In genomic region chr2:163713340-163713739, GRCm38 (mm10) we compare ENCODE assay signal across 11 mouse cellular contexts. TPM values are rescaled to one million over a fixed set of nuclear protein-coding genes. Genes with fewer than 3 reads are reported as not detected.
DNase-seq lines count a peak whose midpoint lies in the region; ATAC-seq and TF ChIP-seq lines count a peak whose summit lies in the region.
"Had no signal": no experiment of that assay in that cellular context is flagged by ENCODE, and none has a peak within 500 bp of the region (broad histone marks: within the 10 kb centered on the region; RNA-seq: fewer than 3 reads in every experiment).

No protein-coding gene starts in this region.

- WGBS in hindbrain, embryonic 16.5 days, result 75% methylated on average over 3 of the region's 3 CpGs

- TF ChIP-seq EP300 in MEL (IDR thresholded peaks at IDR 0.05; ENCODE audit: low read depth in 1 of 2, low read length in 2 of 2), result no peak

- intact Hi-C loops in gastrocnemius, adult 2 months (cut with DNase I), result no loop called here
- intact Hi-C loops in gastrocnemius, postnatal 36 days (cut with DNase I), result loop anchor here (2.0 kb wide), 1 partner anchor 15 kb away; no protein-coding TSS in a partner anchor

- peak; percentile 30; the same call in 1 of the 2 replicates for ATAC-seq in megakaryocyte progenitor cell, adult 5-6 weeks (replicated peaks; ENCODE audit: poor library complexity)
- no peak for ATAC-seq in hindbrain, embryonic 16.5 days

- H3K36me3 ChIP-seq in MEL (ENCODE audit: control insufficient read depth in 1 of 2, insufficient read depth in 2 of 2, low read length in 2 of 2), result peaks cover 0 to 30% of the 10 kb centered on the region in 2 experiments; a peak in 2 of 4 replicates
- H3K36me3 ChIP-seq in hindbrain, embryonic 16.5 days (ENCODE audit: control insufficient read depth, insufficient read depth, low read length), result no peaks in the 10 kb centered on the region
- H3K36me3 ChIP-seq: neural tube, embryonic 15.5 days had no signal

- no peak overlapping the region for H3K4me3 ChIP-seq in gastrocnemius, adult 2 months
- no peak overlapping the region for H3K4me3 ChIP-seq in layer of hippocampus, adult 2 months
- H3K4me3 ChIP-seq in MEL (ENCODE audit: control insufficient read depth in 1 of 2, insufficient read depth in 1 of 2, low read depth in 2 of 2, low read length in 2 of 2), result no peak overlapping the region
- H3K4me3 ChIP-seq in hindbrain, embryonic 16.5 days (ENCODE audit: low read length), result no peak overlapping the region
- H3K4me3 ChIP-seq: limb, embryonic 10.5 days; neural tube, embryonic 15.5 days had no signal

- DNase-seq in gastrocnemius, adult 2 months, result no peak
- DNase-seq in gastrocnemius, postnatal 36 days, result no peak
- DNase-seq in layer of hippocampus, adult 2 months (ENCODE audit: low spot score in 2 of 2), result no peak
- DNase-seq in layer of hippocampus, adult 8-10 months (ENCODE audit: low spot score in 2 of 2), result no peak
- DNase-seq in MEL (ENCODE audit: low read depth, low spot score), result no peak
- no peak for DNase-seq in cerebellum, adult 8-10 months
- DNase-seq: layer of hippocampus, adult 9-11 months had no signal

- no peak for TF ChIP-seq CTCF in gastrocnemius, adult 2 months (IDR thresholded peaks at IDR 0.05)
- TF ChIP-seq CTCF in layer of hippocampus, adult 2 months (conservative IDR thresholded peaks at IDR 0.05), result no peak
- TF ChIP-seq CTCF in MEL (IDR thresholded peaks at IDR 0.05 in 2 of 3, conservative IDR thresholded peaks at IDR 0.05 in 1 of 3; ENCODE audit: control insufficient read depth in 1 of 3, insufficient read depth in 1 of 3, low read depth in 2 of 3, low read length in 3 of 3, poor library complexity in 1 of 3, severe bottlenecking in 1 of 3), result no peak

- no peak for TF ChIP-seq POLR2A in MEL (IDR thresholded peaks at IDR 0.05; ENCODE audit: control insufficient read depth in 1 of 2, insufficient read depth in 1 of 2, low read depth in 1 of 2, low read length in 2 of 2, poor library complexity in 1 of 2)

- H3K9me3 ChIP-seq in MEL (replicated peaks; ENCODE audit: insufficient read depth, low read length), result no peaks in the 10 kb centered on the region
- no peaks in the 10 kb centered on the region for H3K9me3 ChIP-seq in hindbrain, embryonic 16.5 days (ENCODE audit: control insufficient read depth, low read length)
- H3K9me3 ChIP-seq: limb, embryonic 10.5 days; neural tube, embryonic 15.5 days had no signal

- H3K79me2 ChIP-seq in MEL (ENCODE audit: control insufficient read depth, insufficient read depth, low read length, poor library complexity), result no peaks in the 10 kb centered on the region

- peaks cover 28 to 31% of the 10 kb centered on the region in 2 experiments for H3K4me1 ChIP-seq in MEL (ENCODE audit: control insufficient read depth in 1 of 2, insufficient read depth in 2 of 2, low read length in 2 of 2)
- H3K4me1 ChIP-seq in hindbrain, embryonic 16.5 days (ENCODE audit: control insufficient read depth, insufficient read depth, low read depth, low read length), result no peaks in the 10 kb centered on the region

- H3K9ac ChIP-seq in MEL (ENCODE audit: control insufficient read depth, low read depth, low read length, poor library complexity, severe bottlenecking), result no peak overlapping the region
- H3K9ac ChIP-seq in hindbrain, embryonic 16.5 days (ENCODE audit: low read depth, low read length), result no peak overlapping the region
- H3K9ac ChIP-seq: neural tube, embryonic 15.5 days had no signal

- no peak for TF ChIP-seq RAD21 in MEL (IDR thresholded peaks at IDR 0.05; ENCODE audit: low read depth, low read length)

- no peak overlapping the region for H3K4me2 ChIP-seq in hindbrain, embryonic 16.5 days (ENCODE audit: low read length)
- H3K4me2 ChIP-seq: neural tube, embryonic 15.5 days had no signal

- H3K27me3 ChIP-seq in MEL (ENCODE audit: control insufficient read depth in 1 of 2, insufficient read depth in 2 of 2, low read length in 2 of 2), result no peaks in the 10 kb centered on the region
- no peaks in the 10 kb centered on the region for H3K27me3 ChIP-seq in hindbrain, embryonic 16.5 days (replicated peaks; ENCODE audit: control insufficient read depth, insufficient read depth, low read length)
- H3K27me3 ChIP-seq: neural tube, embryonic 15.5 days had no signal

- H3K27ac ChIP-seq in gastrocnemius, adult 2 months, result peak overlapping the region; percentile 82
- H3K27ac ChIP-seq in layer of hippocampus, adult 2 months, result peak overlapping the region; percentile 82
- no peak overlapping the region for H3K27ac ChIP-seq in MEL (ENCODE audit: control insufficient read depth, low read depth, low read length)
- no peak overlapping the region for H3K27ac ChIP-seq in hindbrain, embryonic 16.5 days (ENCODE audit: low read depth, low read length)
- H3K27ac ChIP-seq: limb, embryonic 10.5 days; neural tube, embryonic 15.5 days had no signal

TF ChIP-seq in MEL, 35 proteins besides CTCF, POLR2A, EP300 and RAD21:
- TF ChIP-seq ZNF384 (IDR thresholded peaks at IDR 0.05; ENCODE audit: low read depth, low read length), result peak; percentile 83
- no peak for TF ChIP-seq NELFE (IDR thresholded peaks at IDR 0.05; ENCODE audit: low read depth, low read length)
- TF ChIP-seq ZKSCAN1 (IDR thresholded peaks at IDR 0.05; ENCODE audit: low read depth, low read length), result no peak

RNA-seq across cellular contexts. Expression of gene Ada, which starts 36.7 kb away (rescaled TPM):
- total RNA-seq in gastrocnemius, adult 2 months (2021), result under 1 TPM; 0.38 to 0.39 TPM
- under 1 TPM; 0.25 to 0.79 TPM for total RNA-seq in gastrocnemius, postnatal 36 days (2021)
- 1 to 10 TPM; 1.1 to 1.9 TPM for total RNA-seq in layer of hippocampus, adult 2 months (2021)
- 1 to 10 TPM in 3 of 4 experiments, under 1 TPM in 1; 0.73 to 1.6 (median 1.5) TPM for total RNA-seq in layer of hippocampus, adult 8-10 months (2022)
- total RNA-seq in MEL (2012; rRNA removed), result 35.1 and 36.7 TPM in 2 replicates
- polyA plus RNA-seq in MEL (2012; ENCODE audit: insufficient read depth in 1 of 2, insufficient read length in 2 of 2, low read depth in 1 of 2, low replicate concordance in 2 of 2, missing spikeins in 1 of 2), result 10 to 100 TPM in 1 of 2 experiments, not detected in 1; 36.5 TPM
- total RNA-seq in megakaryocyte progenitor cell, adult 5-6 weeks (2015), result 13.4 TPM in 2 replicates
- 17.5 and 20.2 TPM in 2 replicates for total RNA-seq in megakaryocyte progenitor cell, adult 5-6 weeks (2017)
- 3.5 and 4.2 TPM in 2 replicates for polyA plus RNA-seq in hindbrain, embryonic 16.5 days (2015; fragmentation: Nextera tagmentation; extraction: Ambion mirVana)

RNA-seq across cellular contexts. Expression of gene Pkig, which starts 55.2 kb away (rescaled TPM):
- total RNA-seq in gastrocnemius, adult 2 months (2021), result 100 to 1,000 TPM in 1 of 2 experiments, 10 to 100 TPM in 1; 93.9 to 125 TPM
- 10 to 100 TPM; 80.1 to 98.9 TPM for total RNA-seq in gastrocnemius, postnatal 36 days (2021)
- 10 to 100 TPM; 93.7 to 93.9 TPM for total RNA-seq in layer of hippocampus, adult 2 months (2021)
- total RNA-seq in layer of hippocampus, adult 8-10 months (2022), result 10 to 100 TPM; 67.0 to 98.4 (median 83.6) TPM
- 74.6 and 79.5 TPM in 2 replicates for total RNA-seq in MEL (2012; rRNA removed)
- polyA plus RNA-seq in MEL (2012; ENCODE audit: insufficient read depth in 1 of 2, insufficient read length in 2 of 2, low read depth in 1 of 2, low replicate concordance in 2 of 2, missing spikeins in 1 of 2), result 100 to 1,000 TPM in 1 of 2 experiments, not detected in 1; 160 TPM
- total RNA-seq in megakaryocyte progenitor cell, adult 5-6 weeks (2015), result 50.8 and 54.4 TPM in 2 replicates
- 52.9 and 56.3 TPM in 2 replicates for total RNA-seq in megakaryocyte progenitor cell, adult 5-6 weeks (2017)
- polyA plus RNA-seq in hindbrain, embryonic 16.5 days (2015; fragmentation: Nextera tagmentation; extraction: Ambion mirVana), result 126 and 127 TPM in 2 replicates

Comparison
In these comparisons a context has a peak if more than half of its experiments do, and no peak if none do; other contexts are left out.
1. H3K27ac ChIP-seq: peak in gastrocnemius, adult 2 months (single experiment) and layer of hippocampus, adult 2 months (single experiment); none in MEL (single experiment) and hindbrain, embryonic 16.5 days (single experiment).
2. RNA of gene Ada, which starts 36.7 kb away (total RNA-seq): 35.1 to 36.7 TPM in MEL and 13.4 to 20.2 TPM in megakaryocyte progenitor cell, adult 5-6 weeks; 1.1 to 1.9 TPM in layer of hippocampus, adult 2 months, 0.73 to 1.6 TPM in layer of hippocampus, adult 8-10 months, 0.25 to 0.79 TPM in gastrocnemius, postnatal 36 days and 0.38 to 0.39 TPM in gastrocnemius, adult 2 months; every median in the first group is over 4 times any median in the second.